Mouse (Mus musculus): ENCODE results near the gene Dph2. TPM values are rescaled to one million over a fixed set of nuclear protein-coding genes. Genes with fewer than 3 reads are reported as not detected.

Gene Dph2
- polyA plus RNA-seq, 1 experiment = 6.9 TPM

DNA sequence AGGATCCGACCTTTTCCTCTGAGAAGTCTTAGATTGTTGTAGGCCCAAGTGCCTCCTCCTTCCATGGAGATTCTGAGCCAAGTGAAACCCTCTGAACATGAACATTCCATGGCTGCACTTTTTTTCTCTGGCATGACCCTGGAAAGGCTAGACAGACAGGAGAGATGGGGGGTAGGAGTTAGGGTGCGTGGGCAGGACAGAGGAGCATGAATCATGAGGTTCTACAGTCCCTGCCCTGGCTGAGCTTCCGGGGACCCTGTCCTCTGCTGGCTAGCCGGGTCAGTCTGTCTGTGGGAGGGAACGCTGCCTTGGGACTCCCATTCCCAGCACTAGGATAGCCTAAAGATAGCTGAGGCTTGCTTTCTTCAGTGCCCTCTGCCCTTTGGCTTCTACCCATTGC lies 47.4 kb downstream of the Dph2 start:
- Histone ChIP-seq H3K36me3 (ENCODE audit: control insufficient read depth, insufficient read depth, low read length) (no peaks in the 10 kb centered on the region), H3K4me3 (ENCODE audit: low read depth, low read length) (no peak overlapping the region), H3K4me1 (ENCODE audit: control insufficient read depth, insufficient read depth, insufficient read length, low read length) (peaks cover 2% of the 10 kb centered on the region; the same call in 1 of the 2 replicates), H3K27me3 (ENCODE audit: control insufficient read depth, insufficient read depth, low read length) (no peaks in the 10 kb centered on the region), H3K27ac (ENCODE audit: insufficient read depth, low read depth, low read length) (no peak overlapping the region)
- TF ChIP-seq POLR2A (IDR thresholded peaks at IDR 0.05; ENCODE audit: low read depth, low read length) (no peak), CTCF (IDR thresholded peaks at IDR 0.05; ENCODE audit: extremely low read depth, insufficient read length, insufficient replicate concordance, low read depth, low read length) (no peak)
- WGBS = 91% methylated on average over 5 of the region's 5 CpGs

DNA sequence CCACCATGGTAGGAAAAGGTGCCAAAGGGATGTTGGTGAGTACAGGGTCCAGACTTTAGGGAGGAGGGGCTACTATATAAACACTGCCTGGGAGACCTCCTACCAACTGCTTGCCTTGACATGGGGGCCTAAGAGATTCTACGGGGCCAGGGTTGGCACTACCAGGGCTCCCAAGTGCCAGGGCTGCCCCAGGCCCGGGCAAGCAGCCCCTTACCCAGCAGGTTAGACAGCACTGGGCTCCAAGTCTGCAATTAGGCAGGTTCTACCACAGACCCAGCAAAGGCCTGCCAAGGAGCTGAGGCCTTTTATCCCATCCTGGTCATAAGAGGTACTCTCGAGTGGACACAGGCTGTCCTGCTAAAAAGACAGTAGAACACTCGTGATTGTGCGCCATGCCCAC lies 48.7 kb downstream of the Dph2 start:
- Histone ChIP-seq H3K4me3 (ENCODE audit: low read depth, low read length) (no peak overlapping the region), H3K4me1 (ENCODE audit: control insufficient read depth, insufficient read depth, insufficient read length, low read length) (peaks cover 6% of the 10 kb centered on the region; the same call in 1 of the 2 replicates), H3K27me3 (ENCODE audit: control insufficient read depth, insufficient read depth, low read length) (no peaks in the 10 kb centered on the region), H3K27ac (ENCODE audit: insufficient read depth, low read depth, low read length) (no peak overlapping the region), H3K36me3 (ENCODE audit: control insufficient read depth, insufficient read depth, low read length) (no peaks in the 10 kb centered on the region)
- WGBS = 91% methylated on average over 5 of the region's 5 CpGs
- TF ChIP-seq CTCF (IDR thresholded peaks at IDR 0.05; ENCODE audit: extremely low read depth, insufficient read length, insufficient replicate concordance, low read depth, low read length) (no peak), POLR2A (IDR thresholded peaks at IDR 0.05; ENCODE audit: low read depth, low read length) (no peak)

DNA sequence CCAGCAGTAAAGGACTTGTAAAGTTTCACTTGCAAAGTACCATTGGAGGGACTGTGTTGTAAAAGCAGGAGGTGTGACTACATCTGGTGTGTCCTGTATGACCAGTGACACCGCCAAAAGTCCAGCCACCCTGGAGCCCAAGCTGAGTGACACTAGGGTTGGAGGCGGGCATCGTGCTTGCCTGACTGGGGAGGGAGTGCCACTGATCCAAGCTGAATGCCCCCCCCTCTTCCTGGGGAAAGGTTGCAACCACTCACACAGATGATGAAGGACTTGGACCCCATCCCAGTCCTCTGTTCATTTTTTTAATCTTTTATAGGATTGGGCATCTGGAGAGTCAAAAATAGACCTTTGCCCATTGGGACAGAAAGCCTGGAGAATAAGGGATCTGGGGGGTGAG lies 50.3 kb downstream of the Dph2 start:
- Histone ChIP-seq H3K4me3 (ENCODE audit: low read depth, low read length) (no peak overlapping the region), H3K27me3 (ENCODE audit: control insufficient read depth, insufficient read depth, low read length) (no peaks in the 10 kb centered on the region), H3K36me3 (ENCODE audit: control insufficient read depth, insufficient read depth, low read length) (no peaks in the 10 kb centered on the region), H3K27ac (ENCODE audit: insufficient read depth, low read depth, low read length) (no peak overlapping the region), H3K4me1 (ENCODE audit: control insufficient read depth, insufficient read depth, insufficient read length, low read length) (peaks cover 6% of the 10 kb centered on the region; the same call in 1 of the 2 replicates)
- TF ChIP-seq CTCF (IDR thresholded peaks at IDR 0.05; ENCODE audit: extremely low read depth, insufficient read length, insufficient replicate concordance, low read depth, low read length) (no peak), POLR2A (IDR thresholded peaks at IDR 0.05; ENCODE audit: low read depth, low read length) (no peak)
- 38% methylated on average over 3 of the region's 3 CpGs for WGBS

DNA sequence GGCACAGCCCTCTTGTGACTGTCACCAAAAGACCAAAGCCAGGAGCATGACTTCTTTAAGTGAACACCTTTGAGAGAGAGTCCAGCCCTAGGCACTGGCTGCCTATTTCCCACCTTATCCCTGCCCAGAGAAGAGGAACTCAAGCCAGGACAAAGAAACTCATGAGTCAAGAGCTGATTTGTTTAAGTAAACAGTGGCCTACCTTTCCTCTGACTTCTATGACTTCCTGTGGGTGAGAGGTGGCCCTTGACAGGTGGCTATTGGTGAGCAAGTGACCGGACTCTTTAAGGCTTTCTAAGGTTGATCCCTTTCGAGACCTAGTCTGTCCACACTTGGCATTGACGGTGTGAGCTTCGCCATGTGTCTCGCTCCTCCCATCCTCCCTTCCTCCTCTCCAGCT lies 51.0 kb downstream of the Dph2 start:
- TF ChIP-seq POLR2A (IDR thresholded peaks at IDR 0.05; ENCODE audit: low read depth, low read length) (no peak), CTCF (IDR thresholded peaks at IDR 0.05; ENCODE audit: extremely low read depth, insufficient read length, insufficient replicate concordance, low read depth, low read length) (no peak)
- Histone ChIP-seq H3K27me3 (ENCODE audit: control insufficient read depth, insufficient read depth, low read length) (no peaks in the 10 kb centered on the region), H3K4me3 (ENCODE audit: low read depth, low read length) (no peak overlapping the region), H3K36me3 (ENCODE audit: control insufficient read depth, insufficient read depth, low read length) (no peaks in the 10 kb centered on the region), H3K27ac (ENCODE audit: insufficient read depth, low read depth, low read length) (no peak overlapping the region), H3K4me1 (ENCODE audit: control insufficient read depth, insufficient read depth, insufficient read length, low read length) (peaks cover 6% of the 10 kb centered on the region; the same call in 1 of the 2 replicates)
- 86% methylated on average over 5 of the region's 5 CpGs for WGBS

DNA sequence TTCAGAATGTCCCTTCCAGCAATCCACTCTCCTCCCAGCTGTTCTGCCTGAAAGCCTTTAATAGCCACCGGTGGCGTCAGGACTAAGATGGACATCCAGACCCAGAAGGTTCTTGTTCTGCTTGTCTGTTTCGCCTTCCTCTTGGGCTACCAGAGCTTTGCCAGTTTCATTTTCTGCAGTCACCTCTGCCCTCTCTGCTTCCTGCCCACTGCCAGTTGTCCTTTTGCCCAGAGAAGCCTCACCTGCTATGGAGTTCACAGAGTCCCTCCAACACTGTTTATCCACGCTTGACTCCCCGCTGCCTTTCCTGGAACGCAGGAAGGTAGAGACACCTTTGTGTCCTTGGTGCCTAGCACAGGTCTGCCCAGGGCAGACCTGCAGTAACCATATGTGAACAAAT lies 52.5 kb downstream of the Dph2 start:
- 25% methylated on average over 6 of the region's 6 CpGs for WGBS

More for the DNA sequence above, 52.5 kb downstream of the Dph2 start:
- Histone ChIP-seq H3K27ac (ENCODE audit: insufficient read depth, low read depth, low read length) (0 out of 2 replicates have a peak overlapping the region, but pooled peaks have one; percentile 6), H3K4me1 (ENCODE audit: control insufficient read depth, insufficient read depth, insufficient read length, low read length) (peaks cover 6% of the 10 kb centered on the region; the same call in 1 of the 2 replicates), H3K36me3 (ENCODE audit: control insufficient read depth, insufficient read depth, low read length) (no peaks in the 10 kb centered on the region), H3K4me3 (ENCODE audit: low read depth, low read length) (no peak overlapping the region), H3K27me3 (ENCODE audit: control insufficient read depth, insufficient read depth, low read length) (no peaks in the 10 kb centered on the region)
- TF ChIP-seq POLR2A (IDR thresholded peaks at IDR 0.05; ENCODE audit: low read depth, low read length) (no peak), CTCF (IDR thresholded peaks at IDR 0.05; ENCODE audit: extremely low read depth, insufficient read length, insufficient replicate concordance, low read depth, low read length) (no peak)

Other genes with a start within 250 kb of the Dph2 start
- gene Dmap1, start 209.8 kb downstream of the Dph2 start, polyA plus RNA-seq (2012; rRNA removed) = 8.5 and 20.5 TPM in 2 replicates
- not detected in 2 replicates for gene Gm12845, start 167.6 kb downstream of the Dph2 start, polyA plus RNA-seq (2012; rRNA removed)
- gene Klf17, start 126.4 kb downstream of the Dph2 start, polyA plus RNA-seq (2012; rRNA removed) = not detected in 2 replicates
- gene Slc6a9, start 57.5 kb downstream of the Dph2 start, polyA plus RNA-seq (2012; rRNA removed) = 42.8 and 49.1 TPM in 2 replicates
- gene Ccdc24, start 19.5 kb downstream of the Dph2 start, polyA plus RNA-seq (2012; rRNA removed) = 0.80 and 2.0 TPM in 2 replicates
- gene B4galt2, start 8.5 kb downstream of the Dph2 start, polyA plus RNA-seq (2012; rRNA removed) = 6.7 and 7.5 TPM in 2 replicates
- gene Atp6v0b, start 4.7 kb downstream of the Dph2 start, polyA plus RNA-seq (2012; rRNA removed) = 244 and 435 TPM in 2 replicates
- gene Ipo13, start 23.0 kb upstream of the Dph2 start, polyA plus RNA-seq (2012; rRNA removed) = 26.6 and 36.8 TPM in 2 replicates
- gene Artn, start 37.7 kb upstream of the Dph2 start, polyA plus RNA-seq (2012; rRNA removed) = 1.9 and 3.1 TPM in 2 replicates
- 6.6 and 8.1 TPM in 2 replicates for gene St3gal3, start 242.9 kb upstream of the Dph2 start, polyA plus RNA-seq (2012; rRNA removed)

Measured in small intestine, adult 2 months (tissue).